ENCODE assay signal across 19 mouse cellular contexts in genomic region chr12:69428108-69428507, GRCm38 (mm10).
"Had no signal": no experiment of that assay in that cellular context is flagged by ENCODE, and none has a peak within 500 bp of the region (broad histone marks: within the 10 kb centered on the region; RNA-seq: fewer than 3 reads in every experiment).

No protein-coding gene starts in this region.

- DNase-seq: kidney, postnatal 25 days; layer of hippocampus, adult 9-11 months; liver; lung, adult 18-20 months; lung, postnatal 10 days; lung, postnatal 36 days; thymus, adult 18-20 months; thymus, postnatal 36 days had no signal

- H3K27me3 ChIP-seq: limb, embryonic 13.5 days; liver, embryonic 12.5 days; liver, embryonic 15.5 days; lung, embryonic 15.5 days; midbrain, embryonic 15.5 days had no signal

- H3K27ac ChIP-seq: kidney, postnatal 0 days; layer of hippocampus, adult 2 months; limb, embryonic 10.5 days; limb, embryonic 13.5 days; liver, embryonic 12.5 days; liver, embryonic 15.5 days; lung, embryonic 15.5 days; midbrain, embryonic 15.5 days had no signal

- ATAC-seq: liver, embryonic 12.5 days; midbrain, embryonic 15.5 days had no signal

- H3K4me2 ChIP-seq: limb, embryonic 13.5 days; liver, embryonic 12.5 days; liver, embryonic 15.5 days; lung, embryonic 15.5 days; midbrain, embryonic 11.5 days; midbrain, embryonic 15.5 days had no signal

- H3K4me3 ChIP-seq: layer of hippocampus, adult 2 months; limb, embryonic 10.5 days; limb, embryonic 13.5 days; liver, embryonic 12.5 days; liver, embryonic 15.5 days; lung, embryonic 15.5 days; megakaryocyte, embryonic 14.5 days; midbrain, embryonic 15.5 days; myocyte had no signal

- H3K4me1 ChIP-seq: liver, embryonic 12.5 days; liver, embryonic 15.5 days had no signal

- H3K9me3 ChIP-seq: limb, embryonic 10.5 days; limb, embryonic 13.5 days; liver, embryonic 12.5 days; liver, embryonic 15.5 days; lung, embryonic 15.5 days; midbrain, embryonic 15.5 days had no signal

- H3K36me3 ChIP-seq: limb, embryonic 10.5 days; limb, embryonic 13.5 days; liver, embryonic 12.5 days; liver, embryonic 15.5 days; lung, embryonic 15.5 days; midbrain, embryonic 15.5 days had no signal

- H3K9ac ChIP-seq: limb, embryonic 13.5 days; liver, embryonic 12.5 days; liver, embryonic 15.5 days; lung, embryonic 15.5 days; midbrain, embryonic 15.5 days had no signal
